Mouse (Mus musculus): ENCODE data around the gene Fastk.

DNA sequence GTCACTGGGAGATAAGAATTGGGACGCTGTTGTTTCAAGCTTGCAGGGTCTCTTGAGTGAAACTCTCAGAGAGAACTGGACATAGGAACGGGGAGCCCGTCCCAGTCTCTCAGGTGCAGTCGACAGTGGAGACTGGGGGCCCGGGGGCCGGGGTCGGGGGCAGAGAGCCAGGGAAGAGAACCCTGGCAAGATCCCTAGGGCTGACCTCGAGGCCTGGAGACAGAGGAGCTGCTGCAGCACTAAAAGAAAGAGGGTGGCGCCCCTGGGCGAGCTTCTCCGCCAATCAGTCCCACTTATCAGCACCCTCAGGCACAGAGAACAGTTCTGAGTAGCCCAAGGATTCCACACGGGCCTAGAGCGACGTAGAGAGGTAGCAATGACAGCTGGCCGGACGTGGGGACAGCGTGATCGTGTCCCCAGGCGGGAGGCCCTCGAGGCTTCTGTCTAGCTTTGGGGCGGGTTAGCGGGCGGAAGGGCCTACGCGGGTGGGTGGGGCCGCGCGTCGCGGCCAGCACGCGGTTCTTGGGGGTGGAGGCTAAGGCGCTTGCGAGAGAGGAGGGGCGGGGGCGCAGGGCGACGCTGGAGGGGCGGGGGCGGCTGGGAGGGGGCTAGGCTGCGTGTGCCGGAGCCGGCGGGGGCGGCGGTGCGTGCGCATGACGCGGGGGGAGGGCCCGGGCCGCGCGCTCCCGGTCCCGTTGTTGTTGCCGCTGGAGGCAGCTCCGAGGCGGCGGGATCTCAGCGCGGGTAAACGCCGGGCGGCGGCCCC is 6.4 kb upstream of the Fastk start:
- no peak for TF ChIP-seq CTCF (IDR thresholded peaks at IDR 0.05; ENCODE audit: low read depth, low read length)
- peak; percentile 50 for TF ChIP-seq POLR2A (IDR thresholded peaks at IDR 0.05; ENCODE audit: borderline replicate concordance, low read depth, low read length)

Measured in bone marrow macrophage, adult 2 months (primary cell).